Comparison of ENCODE assay signal across 8 mouse cellular contexts in the genomic region with DNA sequence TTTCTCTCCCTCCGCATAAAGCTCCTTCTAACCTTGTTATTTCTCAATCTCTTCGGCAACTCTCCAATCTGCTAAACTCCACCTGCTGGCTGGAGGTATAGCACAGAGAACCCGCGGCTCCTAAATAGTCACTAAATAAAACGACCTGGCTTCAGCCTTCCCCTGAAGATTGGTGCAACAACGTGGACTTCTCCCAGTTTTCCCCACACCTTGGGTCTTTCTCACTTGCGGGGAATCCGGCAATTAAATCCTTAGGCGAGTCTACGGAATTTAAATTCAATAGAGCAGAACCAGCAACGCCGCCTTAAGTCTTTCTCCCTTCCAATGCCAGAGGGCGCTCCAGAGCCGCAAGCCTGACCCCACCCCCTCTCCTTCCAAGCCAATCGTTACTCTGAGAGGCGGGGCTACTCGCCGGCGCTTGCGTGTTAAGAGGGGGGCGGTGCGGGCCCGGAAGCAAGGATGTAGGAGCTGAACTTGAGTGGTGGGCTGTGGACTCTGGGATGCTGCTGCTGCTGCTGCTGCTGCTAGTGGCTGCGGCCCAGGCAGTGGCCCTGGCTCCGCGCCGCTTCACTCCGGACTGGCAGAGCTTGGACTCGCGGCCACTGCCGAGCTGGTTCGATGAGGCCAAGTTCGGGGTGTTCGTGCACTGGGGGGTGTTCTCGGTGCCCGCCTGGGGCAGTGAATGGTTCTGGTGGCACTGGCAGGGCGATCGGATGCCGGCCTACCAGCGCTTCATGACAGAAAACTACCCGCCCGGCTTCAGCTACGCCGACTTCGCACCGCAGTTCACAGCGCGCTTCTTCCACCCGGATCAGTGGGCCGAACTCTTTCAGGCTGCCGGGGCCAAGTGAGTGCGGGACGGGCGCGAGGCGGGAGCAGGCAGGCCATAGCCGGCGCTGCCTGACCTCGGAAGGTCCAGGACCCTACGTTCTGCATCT. TPM values are rescaled to one million over a fixed set of nuclear protein-coding genes. Genes with fewer than 3 reads are reported as not detected.
DNase-seq lines count a peak whose midpoint lies in the region; ATAC-seq and TF ChIP-seq lines count a peak whose summit lies in the region.

A gene (plus strand): TSS at position 432 of the 938 bp plus-strand sequence.

- WGBS in forebrain, embryonic 16.5 days, result 2% methylated on average over 60 of the region's 60 CpGs
- WGBS in lung, embryonic 14.5 days, result 2% methylated on average over 60 of the region's 60 CpGs
- WGBS in olfactory bulb, adult 2 months, result under 1% methylated on average over 60 of the region's 60 CpGs
- WGBS in thymus, adult 2 months, result 1% methylated on average over 60 of the region's 60 CpGs

- H3K9me3 ChIP-seq in G1E (replicated peaks), result no peaks in the 10 kb centered on the region
- H3K9me3 ChIP-seq in forebrain, embryonic 16.5 days (ENCODE audit: control insufficient read depth, low read length), result no peaks in the 10 kb centered on the region
- no peaks in the 10 kb centered on the region for H3K9me3 ChIP-seq in lung, embryonic 14.5 days (ENCODE audit: low read depth, low read length)

- ATAC-seq in G1E (ENCODE audit: extremely low read depth, insufficient number of reproducible peaks, low FRiP score, poor library complexity, severe bottlenecking), result peak; percentile 86
- ATAC-seq in forebrain, embryonic 16.5 days, result peak; percentile 98
- peak; percentile 96 for ATAC-seq in lung, embryonic 14.5 days (ENCODE audit: insufficient read depth)

- peak; percentile 84 for DNase-seq in G1E (ENCODE audit: low spot score)
- DNase-seq in cerebellum, adult 18-20 months, result peak; percentile 95 to 97
- DNase-seq in heart, postnatal 36 days, result peak; percentile 96 to 97
- DNase-seq in layer of hippocampus, adult 2 months (ENCODE audit: low spot score in 2 of 2), result peak; percentile 95 to 97
- DNase-seq in lung, embryonic 14.5 days, result peak; percentile 98
- DNase-seq in thymus, adult 2 months, result peak; percentile 98

- intact Hi-C loops in heart, postnatal 36 days (cut with DNase I), result loop anchor here (1.0 to 10.0 kb wide), 4 partner anchors 22 to 216 kb away; no protein-coding TSS in a partner anchor

- H3K4me3 ChIP-seq in G1E (ENCODE audit: low read depth, low read length), result peak within 1 kb of the TSS; percentile 91
- H3K4me3 ChIP-seq in forebrain, embryonic 16.5 days (replicated peaks; ENCODE audit: low read length), result peak within 1 kb of the TSS; percentile 76
- peak within 1 kb of the TSS; percentile 94 for H3K4me3 ChIP-seq in layer of hippocampus, adult 2 months
- peak within 1 kb of the TSS; percentile 79 for H3K4me3 ChIP-seq in lung, embryonic 14.5 days (ENCODE audit: low read depth, low read length)
- H3K4me3 ChIP-seq in olfactory bulb, adult 2 months (ENCODE audit: insufficient read depth, low read depth, low read length), result peak within 1 kb of the TSS; percentile 88
- peak within 1 kb of the TSS; percentile 85 for H3K4me3 ChIP-seq in thymus, adult 2 months (ENCODE audit: control insufficient read depth, insufficient read depth, low read length)

- H3K27me3 ChIP-seq in G1E (ENCODE audit: insufficient read depth, low read length), result peaks cover 3% of the 10 kb centered on the region; the same call in 1 of the 2 replicates
- H3K27me3 ChIP-seq in forebrain, embryonic 16.5 days (replicated peaks; ENCODE audit: control insufficient read depth, insufficient read depth, low read length), result no peaks in the 10 kb centered on the region
- H3K27me3 ChIP-seq in lung, embryonic 14.5 days (ENCODE audit: insufficient read depth, low read length), result no peaks in the 10 kb centered on the region
- no peaks in the 10 kb centered on the region for H3K27me3 ChIP-seq in thymus, adult 2 months (ENCODE audit: control insufficient read depth, insufficient read depth, low read length)

- peaks cover 20% of the 10 kb centered on the region for H3K4me1 ChIP-seq in G1E (ENCODE audit: insufficient read depth, low read depth, low read length)
- H3K4me1 ChIP-seq in forebrain, embryonic 16.5 days (replicated peaks; ENCODE audit: control insufficient read depth, insufficient read depth, low read length), result peaks cover 11% of the 10 kb centered on the region
- no peaks in the 10 kb centered on the region for H3K4me1 ChIP-seq in lung, embryonic 14.5 days (ENCODE audit: insufficient read depth)
- H3K4me1 ChIP-seq in olfactory bulb, adult 2 months (ENCODE audit: control insufficient read depth, insufficient read depth, low read length), result peaks cover 8% of the 10 kb centered on the region
- peaks cover 8% of the 10 kb centered on the region for H3K4me1 ChIP-seq in thymus, adult 2 months (replicated peaks; ENCODE audit: control insufficient read depth, insufficient read depth, low read length)

- peak within 1 kb of the TSS; percentile 80 for H3K27ac ChIP-seq in forebrain, embryonic 16.5 days (ENCODE audit: low read length)
- peak within 1 kb of the TSS; percentile 73; the same call in 1 of the 2 replicates for H3K27ac ChIP-seq in layer of hippocampus, adult 2 months
- peak within 1 kb of the TSS; percentile 71 for H3K27ac ChIP-seq in lung, embryonic 14.5 days (ENCODE audit: low read depth)
- H3K27ac ChIP-seq in olfactory bulb, adult 2 months (ENCODE audit: insufficient read depth, low read depth, low read length), result no peak within 1 kb of the TSS
- H3K27ac ChIP-seq in thymus, adult 2 months (ENCODE audit: control insufficient read depth, insufficient read depth, low read length), result peak within 1 kb of the TSS; percentile 43; the same call in 1 of the 2 replicates

- TF ChIP-seq CTCF in G1E (IDR thresholded peaks at IDR 0.05; ENCODE audit: low read depth, low read length), result peak; percentile 58
- peak; percentile 88 for TF ChIP-seq CTCF in layer of hippocampus, adult 2 months (conservative IDR thresholded peaks at IDR 0.05)
- peak; percentile 77 for TF ChIP-seq CTCF in lung, embryonic 14.5 days (IDR thresholded peaks at IDR 0.05; ENCODE audit: low read depth)
- peak; percentile 82 for TF ChIP-seq CTCF in olfactory bulb, adult 2 months (IDR thresholded peaks at IDR 0.05; ENCODE audit: insufficient read depth, low read depth, low read length)
- peak; percentile 84 for TF ChIP-seq CTCF in thymus, adult 2 months (IDR thresholded peaks at IDR 0.05; ENCODE audit: borderline replicate concordance, control insufficient read depth, extremely low read depth, insufficient read depth, low read length, poor library complexity)

- peak; percentile 69 for TF ChIP-seq POLR2A in olfactory bulb, adult 2 months (IDR thresholded peaks at IDR 0.05; ENCODE audit: insufficient read depth, low read depth, low read length)
- TF ChIP-seq POLR2A in thymus, adult 2 months (IDR thresholded peaks at IDR 0.05; ENCODE audit: control insufficient read depth, extremely low read depth, insufficient read depth, low read length, poor library complexity), result peak; percentile 58; the same call in 1 of the 2 replicates

- H3K4me2 ChIP-seq in forebrain, embryonic 16.5 days (ENCODE audit: low read length), result peak within 1 kb of the TSS; percentile 89
- H3K4me2 ChIP-seq in lung, embryonic 14.5 days, result peak within 1 kb of the TSS; percentile 98

- peaks cover 66% of the 10 kb centered on the region for H3K36me3 ChIP-seq in G1E (replicated peaks)
- H3K36me3 ChIP-seq in forebrain, embryonic 16.5 days (ENCODE audit: control insufficient read depth, insufficient read depth), result no peaks in the 10 kb centered on the region; the same call in 1 of the 2 replicates
- H3K36me3 ChIP-seq in lung, embryonic 14.5 days (ENCODE audit: insufficient read depth), result peaks cover 5% of the 10 kb centered on the region; the same call in 1 of the 2 replicates
- H3K36me3 ChIP-seq in thymus, adult 2 months (ENCODE audit: control insufficient read depth, insufficient read depth, low read length), result no peaks in the 10 kb centered on the region; the same call in 1 of the 2 replicates

- H3K9ac ChIP-seq in forebrain, embryonic 16.5 days (replicated peaks; ENCODE audit: low read depth, low read length), result peak within 1 kb of the TSS; percentile 73
- peak within 1 kb of the TSS; percentile 73 for H3K9ac ChIP-seq in lung, embryonic 14.5 days

RNA-seq across cellular contexts. Expression of the gene that starts here (rescaled TPM):
- total RNA-seq in G1E (2014; fragmentation: Nextera tagmentation), result 32.8 and 66.2 TPM in 2 replicates
- total RNA-seq in G1E (2017), result 149 and 150 TPM in 2 replicates
- polyA plus RNA-seq in G1E (2012), result 13.9 and 16.9 TPM in 2 replicates
- 52.9 and 58.8 TPM in 2 replicates for polyA plus RNA-seq in forebrain, embryonic 16.5 days (2015; fragmentation: Nextera tagmentation; extraction: Ambion mirVana)
- 10 to 100 TPM; 31.0 to 31.4 TPM for total RNA-seq in heart, postnatal 36 days (2021)
- 10 to 100 TPM; 39.4 to 39.7 TPM for total RNA-seq in layer of hippocampus, adult 2 months (2021)
- polyA plus RNA-seq in lung, embryonic 14.5 days (2014; fragmentation: Nextera tagmentation; extraction: Ambion mirVana), result 65.1 and 72.7 TPM in 2 replicates
- polyA plus RNA-seq in olfactory bulb, adult 2 months (2012; ENCODE audit: insufficient read depth, insufficient read length, low replicate concordance, missing spikeins), result not detected in 2 replicates
- polyA plus RNA-seq in thymus, adult 2 months (2012; rRNA removed), result 37.5 and 43.5 TPM in 2 replicates

Comparison
In these comparisons a context has a peak if more than half of its experiments do, and no peak if none do; other contexts are left out.
1. RNA of the gene that starts here (polyA plus RNA-seq): 65.1 to 72.7 TPM in lung, embryonic 14.5 days, 52.9 to 58.8 TPM in forebrain, embryonic 16.5 days, 37.5 to 43.5 TPM in thymus, adult 2 months and 13.9 to 16.9 TPM in G1E; not detected in olfactory bulb, adult 2 months; every median in the first group is over 10 times any median in the second.
2. Peak in every context shown above with its lines, with median percentiles within 50 percentile points of each other: ATAC-seq, DNase-seq, H3K4me3 ChIP-seq and CTCF ChIP-seq.